Mouse (Mus musculus) intestine, embryonic 14.5 days (tissue): ENCODE results near the gene Csf1. TPM values are rescaled to one million over a fixed set of nuclear protein-coding genes. Genes with fewer than 3 reads are reported as not detected.

Source experiments
- ATAC-seq: fragments of 200-750 bp; cut with Nextera tagmentation; replicated peaks from 2 replicates; pipeline ENCODE4 v1.8.0; 2017; ENCODE audit warnings: low read depth, moderate number of reproducible peaks, moderate TSS enrichment, moderate library complexity; ENCODE audit not compliant: low FRiP score, low TSS enrichment
- DNase-seq: peaks from one replicate; pipeline ENCODE4 v3.0.0-alpha.2; 2018; ENCODE audit warnings: low spot score
- H3K27ac ChIP-seq: fragments of 300-500 bp; sonication (generic); 2 replicates; pipeline ENCODE4 v1.5.1; 2014; ENCODE audit warnings: low read depth, mild to moderate bottlenecking, control low read depth
- H3K27me3 ChIP-seq: fragments of 300-500 bp; sonication (generic); replicated peaks from 2 replicates; pipeline ENCODE4 v1.6.1; 2014; ENCODE audit warnings: low read length, control low read depth; ENCODE audit not compliant: control insufficient read depth, insufficient read depth
- H3K36me3 ChIP-seq: fragments of 300-500 bp; sonication (generic); 2 replicates; pipeline ENCODE4 v1.6.1; 2014; ENCODE audit warnings: low read length, control low read depth; ENCODE audit not compliant: control insufficient read depth, insufficient read depth
- H3K4me1 ChIP-seq: fragments of 300-500 bp; sonication (generic); replicated peaks from 2 replicates; pipeline ENCODE4 v1.6.1; 2014; ENCODE audit warnings: low read length, control low read depth, mixed read lengths; ENCODE audit not compliant: control insufficient read depth, insufficient read depth
- H3K4me2 ChIP-seq: fragments of 300-500 bp; sonication (generic); 2 replicates; pipeline ENCODE4 v1.6.1; 2014; ENCODE audit warnings: low read length
- H3K4me3 ChIP-seq: fragments of 300-500 bp; sonication (generic); 2 replicates; pipeline ENCODE4 v1.5.1; 2014; ENCODE audit warnings: low read depth, low read length, control low read depth, mixed read lengths
- H3K9ac ChIP-seq: fragments of 300-500 bp; sonication (generic); 2 replicates; pipeline ENCODE4 v1.6.1; 2014; ENCODE audit warnings: mild to moderate bottlenecking, low read length
- H3K9me3 ChIP-seq: fragments of 300-500 bp; sonication (generic); 2 replicates; pipeline ENCODE4 v1.6.1; 2016; ENCODE audit warnings: low read length, control low read depth; ENCODE audit not compliant: control insufficient read depth
- WGBS: fragments of 180-500 bp; shearing (Covaris S2); extraction: QIAGEN DNeasy Blood & Tissue Kit; methylation state at CpG from one replicate; pipeline ENCODE4 v1.1.7; 2014; 5-methylcytosine and 5-hydroxymethylcytosine counted together
- polyA plus RNA-seq: library from polyadenylated mRNA; unstranded; fragments of >200 nt; fragmentation: Nextera tagmentation; extraction: Ambion mirVana; gene quantifications from 2 replicates; pipeline ENCODE4 v1.2.1, GENCODE M21; 2014

The Csf1 gene
- polyA plus RNA-seq, 1 experiment from 2014 or later = 13.3 TPM

DNA sequence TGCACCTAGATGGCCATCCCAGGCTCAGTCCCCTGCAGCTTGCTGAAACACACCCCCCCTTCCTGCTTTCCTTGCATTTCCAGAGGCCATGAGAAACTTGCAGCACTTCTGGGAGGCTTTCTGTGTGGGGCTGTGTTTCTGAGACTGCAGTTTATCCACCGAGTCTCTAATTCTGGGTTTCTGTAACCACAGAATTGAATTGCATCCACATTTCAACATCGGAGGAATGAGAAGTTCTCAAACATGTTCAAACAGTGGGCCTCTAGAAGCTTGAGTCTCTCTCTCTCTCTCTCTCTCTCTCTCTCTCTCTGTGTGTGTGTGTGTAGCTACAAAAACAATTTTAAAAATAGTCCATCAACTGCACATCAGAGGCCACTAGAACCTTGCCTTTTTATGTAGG, 9.4 kb upstream of the Csf1 start:
- H3K9ac ChIP-seq = no peak overlapping the region
- WGBS = 66% methylated on average over 2 of the region's 2 CpGs

DNA sequence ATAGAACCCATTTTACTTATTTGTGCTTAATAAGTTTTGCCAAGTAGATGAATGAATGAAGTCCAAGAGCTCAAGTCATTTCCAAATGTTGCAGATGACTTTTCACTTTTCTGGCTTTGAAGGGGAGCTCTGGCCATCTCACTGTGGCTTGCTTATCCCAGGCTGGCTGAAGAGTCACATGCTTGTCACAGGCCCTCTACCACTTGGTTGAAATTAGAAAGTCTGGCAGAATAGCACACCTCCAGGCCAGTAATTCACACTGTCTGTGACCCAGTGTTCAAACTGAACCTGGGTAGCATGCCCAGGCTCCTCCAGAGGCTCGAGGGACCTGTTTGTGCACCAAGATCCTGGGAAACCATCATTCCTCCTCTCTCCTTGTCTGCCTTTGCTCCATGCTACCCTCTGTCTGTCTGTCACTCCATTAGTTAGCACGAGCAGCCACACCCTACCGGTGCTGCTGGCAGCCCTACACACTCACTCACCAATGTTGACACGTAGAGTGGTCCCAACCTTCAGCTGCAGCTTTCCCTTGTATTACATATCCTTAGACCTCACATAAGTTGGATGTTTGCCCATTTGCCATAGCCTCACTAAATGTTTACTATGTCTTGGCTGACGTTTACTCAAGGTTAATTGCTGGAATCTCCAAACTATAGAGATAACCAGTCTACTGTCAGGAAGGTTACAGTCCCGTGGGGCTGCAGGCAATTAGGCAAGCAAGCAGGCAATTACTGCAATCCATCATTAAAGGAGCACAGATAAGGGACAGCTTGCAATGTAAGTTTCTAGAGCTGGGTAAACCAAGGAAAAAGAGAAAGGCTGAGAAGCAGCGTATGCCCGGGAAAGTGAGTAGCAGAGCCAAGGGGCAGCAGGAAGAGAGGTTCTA, 8.1 kb upstream of the Csf1 start:
- Histone ChIP-seq H3K4me2 (no peak overlapping the region), H3K36me3 (no peaks in the 10 kb centered on the region), H3K4me1 (peaks cover 22% of the 10 kb centered on the region), H3K9me3 (no peaks in the 10 kb centered on the region), H3K27ac (no peak overlapping the region), H3K9ac (no peak overlapping the region), H3K27me3 (no peaks in the 10 kb centered on the region; the same call in 1 of the 2 replicates), H3K4me3 (no peak overlapping the region)
- ATAC-seq (no peak; the same call in 1 of the 2 replicates), DNase-seq (no peak)
- 26% methylated on average over 8 of the region's 8 CpGs for WGBS

More for the DNA sequence above, 9.4 kb upstream of the Csf1 start:
- no peak for DNase-seq
- Histone ChIP-seq H3K27ac (no peak overlapping the region), H3K4me2 (no peak overlapping the region), H3K27me3 (no peaks in the 10 kb centered on the region; the same call in 1 of the 2 replicates), H3K9me3 (no peaks in the 10 kb centered on the region), H3K4me3 (no peak overlapping the region), H3K4me1 (peaks cover 22% of the 10 kb centered on the region), H3K36me3 (no peaks in the 10 kb centered on the region)
- ATAC-seq = no peak

DNA sequence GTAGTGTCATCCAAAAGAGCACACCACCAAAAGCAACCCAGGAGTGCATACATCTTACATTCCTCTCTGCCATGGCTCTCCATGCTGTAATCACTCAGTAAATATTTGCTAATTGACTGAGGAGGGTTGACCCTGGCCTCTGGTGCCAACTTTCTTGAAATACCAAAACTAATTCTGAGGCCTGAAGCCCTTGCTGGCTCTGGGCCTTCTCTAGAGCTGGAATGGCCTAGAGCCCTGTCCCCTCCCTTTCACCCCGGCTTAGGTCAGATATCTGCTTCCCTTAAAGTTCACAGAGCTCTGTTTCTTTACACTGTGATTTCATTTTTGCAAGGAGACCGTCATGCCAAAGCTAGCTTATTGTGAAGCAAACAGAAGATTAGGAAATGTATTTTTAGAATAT, 6.5 kb upstream of the Csf1 start:
- peaks cover 22% of the 10 kb centered on the region for H3K4me1 ChIP-seq
- no peak overlapping the region for H3K4me3 ChIP-seq
- no peak overlapping the region for H3K27ac ChIP-seq
- no peak overlapping the region for H3K4me2 ChIP-seq
- H3K9me3 ChIP-seq = no peaks in the 10 kb centered on the region
- H3K9ac ChIP-seq = no peak overlapping the region
- ATAC-seq (no peak), DNase-seq (no peak)
- H3K36me3 ChIP-seq = no peaks in the 10 kb centered on the region
- no peaks in the 10 kb centered on the region for H3K27me3 ChIP-seq
- WGBS = 42% methylated on average over 2 of the region's 2 CpGs

DNA sequence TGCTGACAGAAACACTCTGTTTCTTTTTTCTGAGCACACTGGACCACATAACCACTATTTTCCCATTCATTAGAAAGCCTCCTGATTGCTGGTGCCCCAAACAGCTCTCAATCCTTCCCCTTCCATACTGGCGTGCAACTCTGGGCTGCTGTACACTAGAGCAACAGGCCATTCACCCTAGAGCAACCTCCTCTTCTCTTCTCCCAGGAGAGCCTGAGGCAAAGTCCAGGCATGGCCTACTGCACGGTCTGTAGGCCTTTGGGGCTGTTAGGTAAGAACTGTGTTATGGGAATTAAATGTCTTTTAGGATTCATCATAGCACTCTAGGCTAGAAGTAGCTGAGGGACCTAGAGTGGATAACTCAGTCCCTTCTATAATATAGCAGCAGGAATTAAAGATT, 5.7 kb upstream of the Csf1 start:
- 88% methylated on average over 2 of the region's 2 CpGs for WGBS
- Histone ChIP-seq H3K9ac (no peak overlapping the region), H3K4me3 (no peak overlapping the region), H3K9me3 (no peaks in the 10 kb centered on the region), H3K27ac (no peak overlapping the region), H3K4me2 (no peak overlapping the region), H3K27me3 (no peaks in the 10 kb centered on the region), H3K36me3 (no peaks in the 10 kb centered on the region), H3K4me1 (peaks cover 22% of the 10 kb centered on the region)
- no peak for DNase-seq
- ATAC-seq = no peak

DNA sequence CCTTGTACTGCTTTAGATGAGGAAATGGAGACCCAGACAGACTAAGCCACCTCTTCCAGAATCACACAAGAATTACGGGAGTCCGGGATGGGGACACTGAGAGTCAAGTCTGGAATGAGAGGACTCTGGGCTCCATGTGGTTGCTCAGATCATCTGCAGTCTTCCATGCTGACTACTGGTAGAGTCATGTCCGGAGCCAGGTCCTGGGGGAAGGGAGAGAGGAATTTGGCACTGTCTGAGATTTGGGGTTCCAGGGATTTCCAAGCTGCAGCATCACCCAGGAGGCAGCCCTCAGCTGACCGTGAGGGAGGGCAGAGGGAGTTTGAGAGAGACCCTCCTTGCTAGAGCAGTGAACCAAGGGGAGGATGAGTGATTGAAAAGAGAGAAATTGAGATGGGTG, 3.3 kb upstream of the Csf1 start:
- no peak for ATAC-seq
- Histone ChIP-seq H3K4me3 (no peak overlapping the region), H3K4me2 (no peak overlapping the region), H3K9ac (no peak overlapping the region), H3K9me3 (no peaks in the 10 kb centered on the region), H3K27me3 (no peaks in the 10 kb centered on the region), H3K36me3 (no peaks in the 10 kb centered on the region), H3K27ac (no peak overlapping the region), H3K4me1 (peaks cover 18% of the 10 kb centered on the region)
- 76% methylated on average over 4 of the region's 4 CpGs for WGBS
- no peak for DNase-seq

DNA sequence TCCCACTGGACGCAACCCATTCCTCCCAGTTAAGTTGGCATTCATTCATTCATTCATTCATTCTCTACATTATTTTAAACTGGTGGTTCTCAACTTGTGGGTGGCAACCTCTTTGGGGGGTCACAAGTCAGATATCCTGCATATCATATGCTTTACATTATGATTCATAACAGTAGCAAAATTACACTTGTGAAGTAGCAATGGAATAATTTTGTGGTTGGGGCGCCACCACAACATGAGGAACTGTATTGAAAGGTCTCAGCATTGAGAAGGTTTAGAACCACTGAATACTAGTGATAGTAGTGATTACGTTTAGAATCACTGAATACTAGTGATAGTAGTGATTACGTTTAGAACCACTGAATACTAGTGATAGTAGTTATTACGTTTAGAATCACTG, 1.2 kb upstream of the Csf1 start:
- no peak overlapping the region for H3K4me3 ChIP-seq
- H3K9ac ChIP-seq = no peak overlapping the region
- H3K9me3 ChIP-seq = no peaks in the 10 kb centered on the region
- no peak overlapping the region for H3K27ac ChIP-seq
- ATAC-seq (no peak), DNase-seq (no peak)
- WGBS = 95% methylated on average over 5 of the region's 5 CpGs
- no peak overlapping the region for H3K4me2 ChIP-seq
- H3K27me3 ChIP-seq = no peaks in the 10 kb centered on the region
- H3K36me3 ChIP-seq = no peaks in the 10 kb centered on the region
- peaks cover 14% of the 10 kb centered on the region for H3K4me1 ChIP-seq

DNA sequence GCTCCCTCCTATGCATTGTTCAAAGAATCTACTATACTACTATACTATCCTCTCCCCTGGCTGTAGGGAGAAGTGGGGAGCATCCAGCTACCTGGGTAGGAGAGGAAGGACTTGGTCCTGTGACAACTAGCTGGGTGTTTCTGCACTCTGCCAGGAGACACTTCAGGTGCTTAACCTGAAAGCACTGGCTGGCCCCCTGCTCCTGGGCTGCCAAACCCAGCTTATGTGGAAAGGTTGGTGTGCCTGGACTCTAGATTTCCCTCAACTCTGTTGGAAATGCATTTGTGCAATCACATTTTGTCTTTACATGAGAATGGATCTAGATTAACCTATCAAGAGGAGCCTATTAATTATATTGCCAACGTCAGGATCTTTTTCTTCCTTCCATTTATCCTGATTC, 502 bp upstream of the Csf1 start:
- ATAC-seq (no peak), DNase-seq (no peak)
- H3K4me1 ChIP-seq = peaks cover 14% of the 10 kb centered on the region
- H3K27me3 ChIP-seq = no peaks in the 10 kb centered on the region
- peak overlapping the region; percentile 83 for H3K27ac ChIP-seq
- H3K4me3 ChIP-seq = peak overlapping the region; percentile 67
- H3K9ac ChIP-seq = peak overlapping the region; percentile 83
- H3K9me3 ChIP-seq = no peaks in the 10 kb centered on the region
- no peaks in the 10 kb centered on the region for H3K36me3 ChIP-seq
- H3K4me2 ChIP-seq = peak overlapping the region; percentile 77
- WGBS = 54% methylated on average over 1 of the region's 1 CpGs

DNA sequence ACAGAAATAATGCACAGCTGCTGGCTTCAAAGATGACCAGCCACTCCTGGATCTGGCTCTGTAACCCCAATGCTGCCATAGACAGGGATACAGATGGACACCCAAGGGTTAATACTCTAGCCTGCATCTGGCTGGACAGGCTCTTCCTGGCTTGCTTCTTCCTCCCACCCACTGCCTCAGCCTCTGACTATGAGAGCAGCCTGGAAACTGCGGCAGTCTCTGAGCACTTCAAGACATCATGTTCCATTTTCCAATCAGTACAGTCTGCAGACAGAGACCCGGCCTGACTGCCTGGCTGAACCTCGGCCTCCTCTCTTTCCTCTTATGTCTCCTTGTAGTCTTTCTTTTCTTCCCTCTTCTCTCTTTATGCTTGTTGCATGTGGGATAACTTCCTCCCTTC, 1.6 kb downstream of the Csf1 start:
- Histone ChIP-seq H3K4me1 (peaks cover 9% of the 10 kb centered on the region), H3K27me3 (no peaks in the 10 kb centered on the region), H3K9ac (peak overlapping the region; percentile 83; the same call in 1 of the 2 replicates), H3K4me3 (peak overlapping the region; percentile 67), H3K4me2 (peak overlapping the region; percentile 77), H3K9me3 (no peaks in the 10 kb centered on the region), H3K36me3 (peaks cover 18% of the 10 kb centered on the region), H3K27ac (no peak overlapping the region)
- DNase-seq = peak; percentile 61
- 0 out of 2 replicates have a peak, but pooled peaks have one; percentile 30 for ATAC-seq
- WGBS = 7% methylated on average over 3 of the region's 3 CpGs

DNA sequence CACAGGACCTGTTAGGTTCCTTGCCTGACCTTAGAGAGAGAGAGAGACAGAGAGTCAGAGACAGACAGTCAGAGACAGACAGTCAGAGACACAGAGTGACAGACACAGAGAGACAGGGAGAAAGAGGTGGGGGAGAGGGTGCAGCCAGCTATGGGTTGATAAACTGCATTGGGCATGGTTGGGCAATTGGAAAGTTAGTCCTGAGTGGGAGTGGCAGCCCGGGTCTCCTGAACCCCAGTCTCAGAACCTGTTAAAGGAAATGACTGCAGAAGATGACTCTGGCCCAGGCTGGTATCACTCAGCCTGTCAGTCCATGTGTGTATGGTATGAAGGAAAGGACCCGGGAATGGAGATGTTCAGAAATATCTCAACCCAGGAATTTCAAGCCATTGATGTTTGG, 2.1 kb downstream of the Csf1 start:
- Histone ChIP-seq H3K27ac (no peak overlapping the region), H3K9ac (no peak overlapping the region), H3K4me2 (peak overlapping the region; percentile 77), H3K27me3 (no peaks in the 10 kb centered on the region), H3K4me1 (peaks cover 9% of the 10 kb centered on the region), H3K36me3 (peaks cover 22% of the 10 kb centered on the region), H3K9me3 (no peaks in the 10 kb centered on the region), H3K4me3 (peak overlapping the region; percentile 67)
- DNase-seq = no peak
- ATAC-seq = no peak
- 48% methylated on average over 2 of the region's 2 CpGs for WGBS
